Mouse (Mus musculus): ENCODE measurements at regions not wholly inside any gene's neighbourhood (a gene's known extent, or its start where the extent isn't known, plus 50 kb on each side); places are given as distances from the start of the nearest gene placed in this dataset.

DNA sequence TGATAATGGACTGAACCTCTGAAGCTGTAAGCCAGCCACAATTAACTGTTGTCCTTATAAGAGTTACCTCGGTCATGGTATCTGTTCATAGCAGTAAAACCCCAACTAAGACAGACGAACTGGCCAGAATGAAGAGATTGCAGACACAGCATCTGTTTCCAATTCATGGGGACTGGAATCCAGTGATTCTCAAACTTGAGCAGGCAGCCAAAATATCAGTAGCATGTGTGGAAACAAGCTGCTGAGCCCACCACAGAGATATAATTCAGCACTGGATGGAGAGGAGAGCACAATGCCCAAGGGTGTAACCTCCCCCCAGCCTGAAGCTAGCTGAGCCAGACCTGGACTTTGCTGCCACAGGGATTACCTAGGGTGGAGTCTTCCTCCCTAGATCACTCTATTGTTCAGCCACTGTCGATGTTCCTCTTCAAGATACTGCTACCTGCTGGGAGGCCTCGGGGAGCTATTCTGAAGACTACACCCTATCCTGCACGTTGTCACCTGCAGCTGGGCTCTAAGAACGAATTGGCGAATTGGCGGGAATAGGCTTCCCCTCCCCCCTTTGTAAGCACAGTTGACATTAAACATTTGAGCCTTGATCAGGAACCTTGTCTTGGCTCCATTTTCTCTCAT, 259.1 kb upstream of the Pou3f3 start:
- intact Hi-C loops (cut with DNase I) = no loop called here
- no peak for TF ChIP-seq CTCF (IDR thresholded peaks at IDR 0.05)
- DNase-seq (ENCODE audit: extremely low spot score in 1 of 2, low spot score in 2 of 2) = no peak
- H3K4me3 ChIP-seq = no peak overlapping the region
- no peak overlapping the region for H3K27ac ChIP-seq

DNA sequence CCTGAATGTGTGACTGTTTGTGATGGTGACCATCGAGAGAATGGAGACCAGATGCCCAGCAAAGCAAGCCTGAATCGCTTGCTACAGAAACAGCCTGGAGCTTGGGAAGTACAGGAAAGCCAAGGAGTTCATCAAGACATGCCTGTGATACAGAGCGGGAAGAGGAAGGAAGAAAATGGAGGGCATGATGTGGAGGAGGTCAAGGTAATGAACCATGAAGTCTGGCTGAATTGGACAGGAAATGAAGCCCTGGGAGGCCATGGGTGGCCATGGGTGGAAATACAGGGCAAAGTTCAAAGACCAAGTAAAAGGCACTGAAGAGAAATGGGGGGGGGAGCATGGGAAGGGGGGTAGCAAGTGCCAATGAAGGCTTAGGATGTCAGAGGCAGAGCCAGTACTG, 227.2 kb upstream of the Pou3f3 start:
- TF ChIP-seq CTCF (IDR thresholded peaks at IDR 0.05) = no peak
- H3K27ac ChIP-seq = no peak overlapping the region
- no peak overlapping the region for H3K4me3 ChIP-seq
- intact Hi-C loops (cut with DNase I) = no loop called here
- DNase-seq (ENCODE audit: extremely low spot score in 1 of 2, low spot score in 2 of 2) = no peak

GRCm38 (mm10) chr1:42471846-42472494, 223.6 kb upstream of the Pou3f3 start:
- Histone ChIP-seq H3K27ac (no peak overlapping the region), H3K4me3 (no peak overlapping the region)
- TF ChIP-seq CTCF (IDR thresholded peaks at IDR 0.05) = no peak
- intact Hi-C loops (cut with DNase I) = no loop called here
- DNase-seq (ENCODE audit: extremely low spot score in 1 of 2, low spot score in 2 of 2) = no peak

- H3K4me3 ChIP-seq = no peak overlapping the region
- DNase-seq (ENCODE audit: extremely low spot score in 1 of 2, low spot score in 2 of 2) = no peak
- H3K27ac ChIP-seq = no peak overlapping the region
- intact Hi-C loops (cut with DNase I) = no loop called here
- no peak for TF ChIP-seq CTCF (IDR thresholded peaks at IDR 0.05)
These were observed 222.9 kb upstream of the Pou3f3 start for GRCm38 (mm10) chr1:42472495-42473230.

GRCm38 (mm10) chr1:42474197-42474596, 221.4 kb upstream of the Pou3f3 start:
- Histone ChIP-seq H3K27ac (no peak overlapping the region), H3K4me3 (no peak overlapping the region)
- no peak for TF ChIP-seq CTCF (IDR thresholded peaks at IDR 0.05)
- no peak for DNase-seq (ENCODE audit: extremely low spot score in 1 of 2, low spot score in 2 of 2)
- intact Hi-C loops (cut with DNase I) = no loop called here

DNA sequence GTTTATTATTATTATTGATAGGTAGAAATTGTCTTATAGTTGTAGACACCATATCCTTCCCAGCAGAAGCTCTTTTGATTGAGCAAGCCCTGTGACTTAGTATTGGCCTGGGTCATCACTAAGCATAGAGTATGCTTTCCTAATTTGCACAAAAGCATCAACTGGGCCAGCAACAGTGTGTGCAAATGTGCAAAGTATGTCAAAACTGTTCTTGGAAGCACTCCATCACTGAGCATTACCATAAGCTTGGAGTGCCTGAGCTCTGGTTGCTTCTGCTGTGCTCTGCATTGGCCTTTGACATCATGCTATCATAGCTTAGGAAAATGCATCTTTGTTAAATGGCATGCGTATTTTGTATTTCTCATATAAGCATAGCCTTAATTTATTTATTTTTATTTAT, 220.7 kb upstream of the Pou3f3 start:
- no peak for DNase-seq (ENCODE audit: extremely low spot score in 1 of 2, low spot score in 2 of 2)
- Histone ChIP-seq H3K27ac (no peak overlapping the region), H3K4me3 (no peak overlapping the region)
- intact Hi-C loops (cut with DNase I) = no loop called here
- no peak for TF ChIP-seq CTCF (IDR thresholded peaks at IDR 0.05)

DNA sequence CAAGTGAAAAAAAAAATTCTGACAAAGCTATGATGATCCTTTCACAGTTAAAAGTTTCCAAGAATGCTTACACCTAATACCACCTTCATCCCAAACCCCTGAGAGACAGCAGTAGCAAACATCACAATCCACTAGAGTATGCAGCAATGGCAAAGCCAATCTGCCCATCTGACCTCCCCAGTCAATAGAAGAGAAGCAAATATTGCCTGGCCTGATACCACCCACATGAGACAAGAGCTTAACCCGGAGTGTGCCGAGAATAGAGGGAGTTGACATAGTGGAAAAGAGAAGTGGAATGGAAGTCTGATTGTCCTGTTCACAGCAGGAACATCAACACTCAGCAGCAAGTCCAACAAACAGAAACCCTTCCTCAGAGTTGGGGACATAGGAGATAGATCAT, 219.9 kb upstream of the Pou3f3 start:
- intact Hi-C loops (cut with DNase I) = no loop called here
- DNase-seq (ENCODE audit: extremely low spot score in 1 of 2, low spot score in 2 of 2) = no peak
- H3K27ac ChIP-seq = no peak overlapping the region

DNA sequence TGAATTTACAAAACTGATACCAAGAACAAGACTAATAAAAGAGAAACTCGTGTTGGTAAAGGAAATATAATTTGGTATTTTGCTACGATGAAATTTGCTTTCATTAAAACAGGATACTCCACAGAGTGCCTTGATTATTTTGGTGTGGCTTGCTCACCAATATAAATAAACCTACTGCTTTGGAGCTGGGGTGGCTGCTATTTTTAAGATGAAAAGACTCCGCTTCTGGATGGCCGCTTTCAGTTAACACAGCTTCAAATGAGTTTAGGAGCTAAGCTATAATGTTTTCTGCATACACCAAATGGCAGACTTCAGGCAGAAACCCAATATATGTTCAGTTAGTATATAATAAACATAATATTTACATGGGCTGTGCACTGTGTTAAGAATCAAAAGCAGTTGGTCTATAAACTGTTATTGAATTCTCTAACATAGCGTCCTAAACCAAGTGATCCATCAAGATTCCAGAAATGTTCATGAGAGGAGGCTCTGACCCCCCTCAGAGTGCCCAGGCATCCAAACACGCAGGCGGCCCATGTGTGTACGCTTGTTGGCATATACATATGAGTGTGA, 215.1 kb upstream of the Pou3f3 start:
- Histone ChIP-seq H3K27ac (peak overlapping the region; percentile 65), H3K4me3 (no peak overlapping the region; the same call in 1 of the 2 replicates)
- DNase-seq (ENCODE audit: extremely low spot score in 1 of 2, low spot score in 2 of 2) = no peak

More for the DNA sequence above, 219.9 kb upstream of the Pou3f3 start:
- no peak for TF ChIP-seq CTCF (IDR thresholded peaks at IDR 0.05)
- no peak overlapping the region for H3K4me3 ChIP-seq

DNA sequence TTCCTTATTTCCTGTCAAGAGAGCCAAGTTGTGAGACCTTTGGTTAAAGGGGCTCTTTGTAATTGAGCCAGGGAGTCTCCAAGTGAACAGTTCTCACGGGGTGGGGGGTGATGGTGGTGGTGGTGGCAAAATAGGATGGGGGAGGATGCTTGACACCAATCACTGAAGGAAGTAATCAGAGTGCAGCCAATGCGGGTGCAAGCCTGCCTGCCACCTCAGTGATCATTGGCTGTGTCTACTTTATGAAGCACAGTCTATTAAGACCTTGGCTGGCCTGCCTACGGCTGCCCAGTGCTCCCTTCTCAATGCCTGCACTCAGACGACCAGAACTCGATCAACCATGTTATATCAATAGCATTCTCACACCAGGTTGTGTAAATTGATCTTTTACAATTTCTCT, 206.0 kb upstream of the Pou3f3 start:
- intact Hi-C loops (cut with DNase I) = no loop called here
- DNase-seq (ENCODE audit: extremely low spot score in 1 of 2, low spot score in 2 of 2) = no peak
- H3K4me3 ChIP-seq = no peak overlapping the region
- TF ChIP-seq CTCF (IDR thresholded peaks at IDR 0.05) = no peak
- no peak overlapping the region for H3K27ac ChIP-seq

More for the DNA sequence above, 215.1 kb upstream of the Pou3f3 start:
- intact Hi-C loops (cut with DNase I) = no loop called here
- no peak for TF ChIP-seq CTCF (IDR thresholded peaks at IDR 0.05)

GRCm38 (mm10) chr1:42490856-42491643, 204.5 kb upstream of the Pou3f3 start:
- H3K27ac ChIP-seq = no peak overlapping the region; the same call in 1 of the 2 replicates
- DNase-seq (ENCODE audit: extremely low spot score in 1 of 2, low spot score in 2 of 2) = no peak
- intact Hi-C loops (cut with DNase I) = loop anchor here (5.0 kb wide), 1 partner anchor 196 kb away; no protein-coding TSS in a partner anchor
- no peak; the same call in none of the 2 replicates for TF ChIP-seq CTCF (IDR thresholded peaks at IDR 0.05)
- peak overlapping the region; percentile 44; the same call in 1 of the 2 replicates for H3K4me3 ChIP-seq

DNA sequence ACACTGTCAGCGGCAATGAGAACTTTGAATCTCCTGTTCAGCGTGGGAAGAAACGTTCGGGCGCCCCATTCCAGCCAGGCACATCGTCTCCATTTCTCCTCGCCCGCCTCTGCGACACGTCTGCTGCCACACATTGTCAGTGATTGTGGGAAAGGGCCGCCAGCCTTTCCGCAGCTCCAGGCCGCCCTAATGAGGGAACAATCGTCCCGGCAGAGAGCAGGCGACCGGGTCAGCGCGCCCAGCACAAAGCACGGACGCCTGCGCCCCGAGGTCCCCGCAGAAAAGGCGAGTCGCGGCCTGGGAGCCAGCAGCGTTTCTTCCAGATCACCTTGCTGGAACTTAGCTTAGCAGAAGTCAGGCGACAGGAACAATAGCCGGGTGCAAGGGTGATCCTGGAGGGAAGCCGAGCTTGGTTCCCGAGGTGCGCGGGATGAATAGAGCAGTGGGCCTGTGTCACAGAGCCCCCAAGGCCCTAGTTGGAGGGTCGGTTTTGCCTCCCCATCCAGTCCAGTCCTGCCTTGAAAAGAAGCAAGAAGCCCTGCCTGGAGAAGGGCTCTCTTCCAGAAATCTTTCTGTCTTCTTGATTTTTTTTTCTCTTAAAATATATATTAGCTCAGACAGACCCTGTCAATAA, 203.8 kb upstream of the Pou3f3 start:
- intact Hi-C loops (cut with DNase I) = loop anchor here (5.0 kb wide), 1 partner anchor 196 kb away; no protein-coding TSS in a partner anchor

More for the DNA sequence above, 203.8 kb upstream of the Pou3f3 start:
- DNase-seq (ENCODE audit: extremely low spot score in 1 of 2, low spot score in 2 of 2) = no peak
- no peak for TF ChIP-seq CTCF (IDR thresholded peaks at IDR 0.05)
- Histone ChIP-seq H3K4me3 (peak overlapping the region; percentile 44), H3K27ac (peak overlapping the region; percentile 16; the same call in 1 of the 2 replicates)

Data from left cerebral cortex, adult 2 months (tissue).